Mouse (Mus musculus): Measurements from ENCODE around the gene Crebl2. TPM values are rescaled to one million over a fixed set of nuclear protein-coding genes. Genes with fewer than 3 reads are reported as not detected.
A peak's percentile ranks its signal among the peaks of the same experiment; 100 is the strongest.

Crebl2 gene
- polyA plus RNA-seq, 1 experiment from 2014 or later: 2.0 TPM

- ATAC-seq (ENCODE audit: low read depth) (peak; percentile 93), DNase-seq (ENCODE audit: low spot score) (peak; percentile 95)
- Histone ChIP-seq H3K4me2 (ENCODE audit: low read depth, low read length) (peak overlapping the region; percentile 70), H3K4me3 (ENCODE audit: low read depth, low read length) (peak overlapping the region; percentile 62), H3K36me3 (ENCODE audit: control insufficient read depth, insufficient read depth, low read length) (no peaks in the 10 kb centered on the region), H3K27ac (replicated peaks; ENCODE audit: low read depth, low read length) (peak overlapping the region; percentile 100), H3K4me1 (ENCODE audit: control insufficient read depth, insufficient read depth, low read length) (peaks cover 6% of the 10 kb centered on the region), H3K9ac (ENCODE audit: low read depth, low read length) (peak overlapping the region; percentile 82), H3K9me3 (ENCODE audit: control insufficient read depth, low read length) (no peaks in the 10 kb centered on the region), H3K27me3 (replicated peaks; ENCODE audit: control insufficient read depth, insufficient read depth, low read length) (no peaks in the 10 kb centered on the region)
- under 1% methylated on average over 30 of the region's 38 CpGs for WGBS
Measured at GRCm38 (mm10) chr6:134897443-134898094, 67.6 kb downstream of the Crebl2 start.

DNA sequence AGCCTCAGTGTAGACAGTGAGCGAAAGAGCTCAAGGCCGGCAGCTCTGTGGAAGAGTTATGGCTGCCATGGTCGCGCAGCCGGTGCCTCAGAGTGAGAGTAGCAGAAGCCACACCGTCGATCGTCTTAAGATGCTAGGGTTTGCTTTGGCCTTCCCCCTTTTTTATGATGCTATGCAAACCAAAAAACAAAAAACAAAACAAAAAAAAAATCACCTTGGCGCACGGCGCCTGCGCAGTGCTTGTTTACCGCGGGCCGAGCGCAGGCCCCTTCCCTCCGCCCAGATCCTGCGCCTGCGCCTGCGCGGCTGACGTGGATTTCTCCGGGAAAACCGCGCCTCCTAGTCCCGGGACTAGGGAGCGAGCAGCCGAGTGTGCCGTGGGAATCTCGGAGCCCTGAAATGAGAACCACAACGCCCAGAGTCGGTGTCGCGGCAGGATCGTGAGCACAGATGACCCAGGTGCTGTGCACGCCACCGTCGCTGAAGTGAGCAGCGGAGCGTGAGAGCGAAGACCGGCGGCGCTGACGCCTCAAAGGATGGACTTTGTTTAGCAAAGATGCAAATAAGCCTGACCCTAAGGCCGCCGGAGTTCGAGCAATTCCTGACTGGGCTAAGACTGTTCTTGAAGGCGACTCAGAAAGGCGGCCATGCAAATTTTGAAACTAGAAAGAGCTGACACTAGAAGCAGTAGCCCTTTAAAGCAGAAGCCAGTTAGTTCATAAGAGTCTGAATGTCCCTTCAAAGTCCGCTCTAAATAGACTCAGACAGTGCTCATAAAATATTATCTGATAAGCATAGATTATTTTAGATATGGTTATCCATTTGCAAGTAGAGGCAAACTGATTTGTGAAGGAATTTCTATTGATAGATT, 68.4 kb downstream of the Crebl2 start, which contains the start of gene Gpr19:
Gpr19 (minus strand) TSS at position 484 of the 871 bp plus-strand sequence.
- Histone ChIP-seq H3K27ac (replicated peaks; ENCODE audit: low read depth, low read length) (peak within 1 kb of the TSS; percentile 100), H3K9ac (ENCODE audit: low read depth, low read length) (peak within 1 kb of the TSS; percentile 82), H3K4me3 (ENCODE audit: low read depth, low read length) (peak within 1 kb of the TSS; percentile 62), H3K36me3 (ENCODE audit: control insufficient read depth, insufficient read depth, low read length) (no peaks in the 10 kb centered on the region), H3K27me3 (replicated peaks; ENCODE audit: control insufficient read depth, insufficient read depth, low read length) (no peaks in the 10 kb centered on the region), H3K9me3 (ENCODE audit: control insufficient read depth, low read length) (no peaks in the 10 kb centered on the region), H3K4me2 (ENCODE audit: low read depth, low read length) (peak within 1 kb of the TSS; percentile 70), H3K4me1 (ENCODE audit: control insufficient read depth, insufficient read depth, low read length) (peaks cover 6% of the 10 kb centered on the region)
- under 1% methylated on average over 51 of the region's 51 CpGs for whole genome bisulfite sequencing
- DNase-seq (ENCODE audit: low spot score) (peak; percentile 97), ATAC-seq (ENCODE audit: low read depth) (peak; percentile 95)

DNA sequence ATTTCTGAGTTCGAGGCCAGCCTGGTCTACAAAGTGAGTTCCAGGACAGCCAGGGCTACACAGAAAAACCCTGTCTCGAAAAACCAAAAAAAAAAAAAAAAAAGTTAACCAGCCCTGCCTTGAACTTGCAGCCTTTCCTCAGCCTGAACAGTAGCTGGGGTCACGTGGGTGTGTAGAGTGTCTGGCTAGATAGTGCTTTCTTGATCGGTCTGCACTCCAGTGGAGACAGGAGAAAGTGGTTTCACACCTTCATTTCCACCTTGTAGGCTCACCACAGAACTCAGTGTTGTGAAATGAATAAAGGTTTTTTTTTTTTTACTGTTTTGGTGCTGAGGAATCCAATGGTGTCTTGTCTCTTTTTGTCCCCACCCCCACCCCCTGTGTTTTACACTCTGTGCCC, 73.4 kb downstream of the Crebl2 start:
- H3K9ac ChIP-seq (ENCODE audit: low read depth, low read length): no peak overlapping the region
- H3K4me2 ChIP-seq (ENCODE audit: low read depth, low read length): no peak overlapping the region
- no peak overlapping the region for H3K27ac ChIP-seq (replicated peaks; ENCODE audit: low read depth, low read length)
- ATAC-seq (ENCODE audit: low read depth) (no peak), DNase-seq (ENCODE audit: low spot score) (no peak)
- 91% methylated on average over 4 of the region's 4 CpGs for WGBS
- no peaks in the 10 kb centered on the region for H3K9me3 ChIP-seq (ENCODE audit: control insufficient read depth, low read length)
- no peak overlapping the region for H3K4me3 ChIP-seq (ENCODE audit: low read depth, low read length)
- no peaks in the 10 kb centered on the region for H3K27me3 ChIP-seq (replicated peaks; ENCODE audit: control insufficient read depth, insufficient read depth, low read length)
- no peaks in the 10 kb centered on the region for H3K36me3 ChIP-seq (ENCODE audit: control insufficient read depth, insufficient read depth, low read length)
- no peaks in the 10 kb centered on the region for H3K4me1 ChIP-seq (ENCODE audit: control insufficient read depth, insufficient read depth, low read length)

GRCm38 (mm10) chr6:134903891-134904884, 74.2 kb downstream of the Crebl2 start:
- WGBS: 89% methylated on average over 10 of the region's 10 CpGs
- ATAC-seq (ENCODE audit: low read depth): no peak
- no peak for DNase-seq (ENCODE audit: low spot score)

GRCm38 (mm10) chr6:134905811-134906210, 75.9 kb downstream of the Crebl2 start:
- H3K9ac ChIP-seq (ENCODE audit: low read depth, low read length): no peak overlapping the region
- no peaks in the 10 kb centered on the region for H3K9me3 ChIP-seq (ENCODE audit: control insufficient read depth, low read length)
- no peaks in the 10 kb centered on the region for H3K27me3 ChIP-seq (replicated peaks; ENCODE audit: control insufficient read depth, insufficient read depth, low read length)
- no peaks in the 10 kb centered on the region for H3K4me1 ChIP-seq (ENCODE audit: control insufficient read depth, insufficient read depth, low read length)
- no peak overlapping the region for H3K27ac ChIP-seq (replicated peaks; ENCODE audit: low read depth, low read length)
- ATAC-seq (ENCODE audit: low read depth): no peak
- WGBS: 81% methylated on average over 1 of the region's 1 CpGs
- H3K4me2 ChIP-seq (ENCODE audit: low read depth, low read length): no peak overlapping the region
- DNase-seq (ENCODE audit: low spot score): no peak
- H3K4me3 ChIP-seq (ENCODE audit: low read depth, low read length): no peak overlapping the region
- H3K36me3 ChIP-seq (ENCODE audit: control insufficient read depth, insufficient read depth, low read length): no peaks in the 10 kb centered on the region

More at GRCm38 (mm10) chr6:134903891-134904884, 74.2 kb downstream of the Crebl2 start:
- H3K27ac ChIP-seq (replicated peaks; ENCODE audit: low read depth, low read length): no peak overlapping the region
- no peaks in the 10 kb centered on the region for H3K36me3 ChIP-seq (ENCODE audit: control insufficient read depth, insufficient read depth, low read length)
- H3K4me1 ChIP-seq (ENCODE audit: control insufficient read depth, insufficient read depth, low read length): no peaks in the 10 kb centered on the region
- no peaks in the 10 kb centered on the region for H3K9me3 ChIP-seq (ENCODE audit: control insufficient read depth, low read length)
- H3K4me2 ChIP-seq (ENCODE audit: low read depth, low read length): no peak overlapping the region
- no peaks in the 10 kb centered on the region for H3K27me3 ChIP-seq (replicated peaks; ENCODE audit: control insufficient read depth, insufficient read depth, low read length)
- no peak overlapping the region for H3K4me3 ChIP-seq (ENCODE audit: low read depth, low read length)
- no peak overlapping the region for H3K9ac ChIP-seq (ENCODE audit: low read depth, low read length)

Other genes with a start within 250 kb of the Crebl2 start
- gene Mansc1, start 197.7 kb upstream of the Crebl2 start, polyA plus RNA-seq (2014; fragmentation: Nextera tagmentation; extraction: Ambion mirVana): 1.9 and 2.1 TPM in 2 replicates
- gene Borcs5, start 190.6 kb upstream of the Crebl2 start, polyA plus RNA-seq (2014; fragmentation: Nextera tagmentation; extraction: Ambion mirVana): 18.0 and 20.2 TPM in 2 replicates
- gene Dusp16, start 37.5 kb upstream of the Crebl2 start, polyA plus RNA-seq (2014; fragmentation: Nextera tagmentation; extraction: Ambion mirVana): 18.2 and 21.1 TPM in 2 replicates
- gene Gpr19, start 68.4 kb downstream of the Crebl2 start, polyA plus RNA-seq (2014; fragmentation: Nextera tagmentation; extraction: Ambion mirVana): 8.0 and 8.8 TPM in 2 replicates
- gene Cdkn1b, start 90.2 kb downstream of the Crebl2 start, polyA plus RNA-seq (2014; fragmentation: Nextera tagmentation; extraction: Ambion mirVana): 17.3 and 17.6 TPM in 2 replicates
- 5.4 and 5.5 TPM in 2 replicates for gene Apold1, start 151.6 kb downstream of the Crebl2 start, polyA plus RNA-seq (2014; fragmentation: Nextera tagmentation; extraction: Ambion mirVana)
- gene Ddx47, start 181.5 kb downstream of the Crebl2 start, polyA plus RNA-seq (2014; fragmentation: Nextera tagmentation; extraction: Ambion mirVana): 90.0 and 90.8 TPM in 2 replicates
- gene Gprc5a, start 235.5 kb downstream of the Crebl2 start, polyA plus RNA-seq (2014; fragmentation: Nextera tagmentation; extraction: Ambion mirVana): 4.4 and 5.2 TPM in 2 replicates